Mouse (Mus musculus) intestine, embryonic 14.5 days (tissue): ENCODE measurements at regions not wholly inside any gene's neighbourhood (a gene's known extent, or its start where the extent isn't known, plus 50 kb on each side); places are given as distances from the start of the nearest gene placed in this dataset.
A peak's percentile ranks its signal among the peaks of the same experiment; 100 is the strongest.

Experiments
- ATAC-seq: fragments of 200-750 bp; cut with Nextera tagmentation; replicated peaks from 2 replicates; pipeline ENCODE4 v1.8.0; 2017; ENCODE audit warnings: low read depth, moderate number of reproducible peaks, moderate TSS enrichment, moderate library complexity; ENCODE audit not compliant: low FRiP score, low TSS enrichment
- DNase-seq: peaks from one replicate; pipeline ENCODE4 v3.0.0-alpha.2; 2018; ENCODE audit warnings: low spot score
- H3K27ac ChIP-seq: fragments of 300-500 bp; sonication (generic); 2 replicates; pipeline ENCODE4 v1.5.1; 2014; ENCODE audit warnings: low read depth, mild to moderate bottlenecking, control low read depth
- H3K27me3 ChIP-seq: fragments of 300-500 bp; sonication (generic); replicated peaks from 2 replicates; pipeline ENCODE4 v1.6.1; 2014; ENCODE audit warnings: low read length, control low read depth; ENCODE audit not compliant: control insufficient read depth, insufficient read depth
- H3K36me3 ChIP-seq: fragments of 300-500 bp; sonication (generic); 2 replicates; pipeline ENCODE4 v1.6.1; 2014; ENCODE audit warnings: low read length, control low read depth; ENCODE audit not compliant: control insufficient read depth, insufficient read depth
- H3K4me1 ChIP-seq: fragments of 300-500 bp; sonication (generic); replicated peaks from 2 replicates; pipeline ENCODE4 v1.6.1; 2014; ENCODE audit warnings: low read length, control low read depth, mixed read lengths; ENCODE audit not compliant: control insufficient read depth, insufficient read depth
- H3K4me2 ChIP-seq: fragments of 300-500 bp; sonication (generic); 2 replicates; pipeline ENCODE4 v1.6.1; 2014; ENCODE audit warnings: low read length
- H3K4me3 ChIP-seq: fragments of 300-500 bp; sonication (generic); 2 replicates; pipeline ENCODE4 v1.5.1; 2014; ENCODE audit warnings: low read depth, low read length, control low read depth, mixed read lengths
- H3K9ac ChIP-seq: fragments of 300-500 bp; sonication (generic); 2 replicates; pipeline ENCODE4 v1.6.1; 2014; ENCODE audit warnings: mild to moderate bottlenecking, low read length
- H3K9me3 ChIP-seq: fragments of 300-500 bp; sonication (generic); 2 replicates; pipeline ENCODE4 v1.6.1; 2016; ENCODE audit warnings: low read length, control low read depth; ENCODE audit not compliant: control insufficient read depth
- WGBS: fragments of 180-500 bp; shearing (Covaris S2); extraction: QIAGEN DNeasy Blood & Tissue Kit; methylation state at CpG from one replicate; pipeline ENCODE4 v1.1.7; 2014; 5-methylcytosine and 5-hydroxymethylcytosine counted together

DNA sequence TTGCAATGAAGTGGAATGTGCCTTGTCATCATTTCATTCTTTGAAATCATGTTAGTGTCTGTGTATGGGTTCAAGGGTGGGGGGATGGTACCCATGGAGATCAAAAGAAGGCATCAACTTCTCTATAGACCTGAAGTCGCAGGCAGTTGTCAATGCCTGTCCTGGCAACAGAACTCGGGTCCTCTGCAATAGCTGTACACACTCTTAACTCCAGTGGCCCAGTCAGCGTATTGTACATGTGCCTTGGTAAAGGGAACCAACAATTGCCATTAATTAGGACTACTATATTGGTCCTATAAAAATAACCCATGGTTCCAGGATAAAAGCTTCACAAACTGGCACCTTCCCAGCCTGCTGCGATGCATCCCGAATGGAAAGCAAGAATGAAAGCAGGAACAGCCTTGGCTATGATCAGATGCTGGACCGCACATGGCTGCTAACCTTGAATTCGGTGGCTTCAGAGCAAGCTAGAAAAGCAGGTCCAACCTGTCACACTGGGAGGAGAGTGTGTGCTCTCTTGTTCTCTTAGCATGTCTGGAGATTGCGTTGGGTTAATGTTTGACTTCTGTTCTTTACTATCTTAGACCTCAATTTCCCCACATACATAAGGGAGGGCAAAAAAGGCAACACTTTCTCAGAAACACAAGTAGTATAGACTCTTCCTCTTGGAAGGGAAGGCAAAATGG is 107.0 kb downstream of the Nufip1 start:
- H3K36me3 ChIP-seq = no peaks in the 10 kb centered on the region
- H3K9ac ChIP-seq = no peak overlapping the region
- ATAC-seq (peak; percentile 86), DNase-seq (peak; percentile 77)
- 0 out of 2 replicates have a peak, but pooled peaks cover 3% of the 10 kb centered on the region for H3K9me3 ChIP-seq
- H3K4me2 ChIP-seq = no peak overlapping the region
- peaks cover 6% of the 10 kb centered on the region for H3K4me1 ChIP-seq
- WGBS = 79% methylated on average over 8 of the region's 8 CpGs
- 0 out of 2 replicates have a peak overlapping the region, but pooled peaks have one; percentile 27 for H3K27ac ChIP-seq
- H3K4me3 ChIP-seq = no peak overlapping the region
- no peaks in the 10 kb centered on the region for H3K27me3 ChIP-seq

DNA sequence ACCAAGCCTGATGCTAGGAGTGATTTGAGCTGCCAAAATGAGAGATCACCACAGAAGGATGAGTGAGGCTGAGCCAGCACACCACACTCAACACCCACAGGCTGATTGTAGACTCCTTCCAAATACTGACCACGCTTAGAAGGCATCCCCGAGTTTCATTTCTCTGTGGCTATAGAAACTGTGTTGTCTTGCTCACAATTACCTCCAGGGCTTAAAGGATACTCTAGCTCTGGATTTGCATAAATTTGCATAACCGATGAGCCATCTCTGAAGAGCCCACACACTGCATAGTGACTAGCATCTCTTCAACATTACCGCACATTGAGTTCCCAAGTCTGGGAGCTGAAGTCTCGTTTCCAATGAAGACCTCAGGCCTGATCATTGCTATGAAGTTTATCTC is 110.3 kb downstream of the Nufip1 start:
- ATAC-seq = no peak
- 84% methylated on average over 5 of the region's 5 CpGs for WGBS

DNA sequence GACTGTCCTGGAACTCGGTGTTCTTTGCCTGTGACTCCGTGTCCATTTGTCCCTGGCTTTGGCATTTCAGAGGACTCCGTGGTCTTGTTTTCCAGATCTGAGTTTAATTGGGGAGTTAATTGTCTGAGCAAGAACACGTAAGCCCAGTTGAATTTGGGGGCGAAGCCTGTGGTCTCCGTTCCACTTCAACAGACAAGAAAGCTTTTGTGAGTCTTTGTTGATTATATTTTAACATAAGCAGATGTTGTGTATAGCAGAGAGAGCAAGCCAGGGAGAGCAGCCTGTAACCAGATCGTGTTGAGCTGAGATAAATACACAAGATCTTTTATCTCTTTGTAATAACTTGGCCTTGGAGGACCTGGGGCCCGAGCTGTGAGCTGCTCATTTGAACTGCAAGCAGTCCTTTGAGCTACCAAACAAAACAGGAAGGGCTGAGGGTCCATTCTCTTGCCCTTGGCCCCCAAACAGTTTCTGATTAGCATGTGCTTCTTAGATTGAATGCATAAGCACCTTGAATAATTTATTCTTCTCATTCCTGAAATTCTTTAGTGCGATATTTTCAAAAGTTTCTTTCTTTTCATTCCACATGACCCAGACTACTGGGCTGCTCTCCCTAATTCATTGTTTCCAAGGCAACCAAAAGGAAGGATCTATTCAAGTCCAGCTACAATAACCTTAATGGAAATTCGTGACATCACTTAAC is 111.1 kb downstream of the Nufip1 start:
- H3K9me3 ChIP-seq = 0 out of 2 replicates have a peak, but pooled peaks cover 3% of the 10 kb centered on the region
- WGBS = 52% methylated on average over 10 of the region's 10 CpGs
- no peaks in the 10 kb centered on the region for H3K27me3 ChIP-seq
- no peak for ATAC-seq
- peaks cover 10% of the 10 kb centered on the region for H3K4me1 ChIP-seq
- DNase-seq = no peak
- H3K4me3 ChIP-seq = no peak overlapping the region
- no peaks in the 10 kb centered on the region for H3K36me3 ChIP-seq
- H3K27ac ChIP-seq = no peak overlapping the region
- H3K4me2 ChIP-seq = no peak overlapping the region
- H3K9ac ChIP-seq = no peak overlapping the region

More for the DNA sequence above, 110.3 kb downstream of the Nufip1 start:
- no peak for DNase-seq
- Histone ChIP-seq H3K4me2 (no peak overlapping the region), H3K27me3 (no peaks in the 10 kb centered on the region), H3K4me3 (no peak overlapping the region), H3K9ac (no peak overlapping the region), H3K27ac (no peak overlapping the region), H3K9me3 (0 out of 2 replicates have a peak, but pooled peaks cover 3% of the 10 kb centered on the region), H3K36me3 (no peaks in the 10 kb centered on the region), H3K4me1 (peaks cover 10% of the 10 kb centered on the region)

DNA sequence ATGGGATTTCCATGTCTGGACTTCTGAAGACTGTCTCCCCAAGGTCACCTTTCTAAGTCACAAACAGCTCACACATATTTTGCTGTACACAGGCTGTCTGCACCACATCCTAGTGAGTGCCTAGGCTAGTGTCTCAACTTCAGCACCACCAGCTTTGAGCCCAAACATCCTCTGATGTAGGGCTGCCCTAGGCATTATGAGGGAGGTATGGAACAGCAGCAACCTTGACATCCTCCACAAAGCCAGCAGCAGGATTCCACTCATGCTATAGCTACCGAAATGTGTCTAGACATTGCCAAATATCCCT is 111.6 kb downstream of the Nufip1 start:
- ATAC-seq (no peak), DNase-seq (no peak)
- Histone ChIP-seq H3K9ac (no peak overlapping the region), H3K9me3 (0 out of 2 replicates have a peak, but pooled peaks cover 3% of the 10 kb centered on the region), H3K27ac (no peak overlapping the region), H3K4me1 (peaks cover 10% of the 10 kb centered on the region), H3K36me3 (no peaks in the 10 kb centered on the region), H3K4me3 (no peak overlapping the region), H3K4me2 (no peak overlapping the region), H3K27me3 (no peaks in the 10 kb centered on the region)
- WGBS = 97% methylated on average over 1 of the region's 1 CpGs

- 0 out of 2 replicates have a peak, but pooled peaks cover 3% of the 10 kb centered on the region for H3K9me3 ChIP-seq
- H3K4me2 ChIP-seq = no peak overlapping the region
- peaks cover 10% of the 10 kb centered on the region for H3K4me1 ChIP-seq
- H3K27ac ChIP-seq = no peak overlapping the region
- H3K36me3 ChIP-seq = no peaks in the 10 kb centered on the region
- ATAC-seq (peak; percentile 78), DNase-seq (no peak)
- H3K27me3 ChIP-seq = no peaks in the 10 kb centered on the region
- H3K4me3 ChIP-seq = no peak overlapping the region
- WGBS = 56% methylated on average over 8 of the region's 8 CpGs
- no peak overlapping the region for H3K9ac ChIP-seq
These were observed 112.5 kb downstream of the Nufip1 start for GRCm38 (mm10) chr14:76223036-76223650.

GRCm38 (mm10) chr14:76223903-76224302 is 113.2 kb downstream of the Nufip1 start:
- Histone ChIP-seq H3K27ac (no peak overlapping the region), H3K36me3 (no peaks in the 10 kb centered on the region), H3K4me1 (peaks cover 10% of the 10 kb centered on the region), H3K9ac (no peak overlapping the region), H3K4me3 (no peak overlapping the region), H3K9me3 (no peaks in the 10 kb centered on the region), H3K27me3 (no peaks in the 10 kb centered on the region), H3K4me2 (no peak overlapping the region)
- 84% methylated on average over 2 of the region's 2 CpGs for WGBS
- DNase-seq (no peak), ATAC-seq (no peak)

GRCm38 (mm10) chr14:76225532-76225931 is 114.8 kb downstream of the Nufip1 start:
- ATAC-seq (no peak), DNase-seq (no peak)
- H3K9me3 ChIP-seq = no peaks in the 10 kb centered on the region
- no peak overlapping the region for H3K27ac ChIP-seq
- no peaks in the 10 kb centered on the region for H3K27me3 ChIP-seq
- WGBS = 88% methylated on average over 12 of the region's 12 CpGs
- no peak overlapping the region for H3K9ac ChIP-seq
- H3K4me2 ChIP-seq = no peak overlapping the region
- H3K4me1 ChIP-seq = peaks cover 10% of the 10 kb centered on the region
- H3K36me3 ChIP-seq = no peaks in the 10 kb centered on the region
- no peak overlapping the region for H3K4me3 ChIP-seq

DNA sequence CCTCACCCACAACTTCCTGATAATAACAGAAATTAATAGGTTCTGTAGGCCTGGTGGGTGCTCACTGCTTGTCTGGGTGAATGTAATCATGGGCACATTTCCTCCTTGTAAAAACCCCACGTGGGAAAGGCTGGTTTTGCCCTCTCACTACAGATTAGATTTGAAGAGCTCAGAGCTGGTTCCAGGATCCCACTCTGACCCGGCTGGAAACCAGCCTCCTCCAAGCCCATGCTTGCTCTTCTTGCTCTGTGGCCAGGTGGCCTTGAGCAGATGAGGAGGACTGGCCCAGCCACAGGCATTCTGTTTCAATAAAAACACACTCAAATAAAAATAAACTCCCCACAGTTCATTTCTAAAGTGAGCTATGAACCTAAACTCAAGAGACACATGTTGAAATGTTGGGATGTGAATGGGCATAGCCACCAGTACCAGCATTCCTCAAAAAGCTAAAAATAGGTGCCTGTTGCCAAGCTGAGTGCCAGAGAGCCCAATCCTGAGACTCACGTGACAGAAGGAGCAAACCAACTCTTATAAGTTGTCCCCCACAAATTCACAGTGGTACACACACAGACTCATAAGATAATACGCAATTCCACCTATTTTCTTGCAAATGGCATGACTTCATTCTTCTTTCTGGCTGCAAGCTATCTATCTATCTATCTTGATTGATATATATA is 116.1 kb downstream of the Nufip1 start:
- H3K4me3 ChIP-seq = no peak overlapping the region
- no peaks in the 10 kb centered on the region for H3K27me3 ChIP-seq
- no peak for DNase-seq
- H3K4me2 ChIP-seq = no peak overlapping the region
- H3K4me1 ChIP-seq = peaks cover 7% of the 10 kb centered on the region; the same call in 1 of the 2 replicates
- no peaks in the 10 kb centered on the region for H3K9me3 ChIP-seq
- no peak overlapping the region for H3K27ac ChIP-seq
- no peaks in the 10 kb centered on the region for H3K36me3 ChIP-seq
- no peak for ATAC-seq
- no peak overlapping the region for H3K9ac ChIP-seq
- 79% methylated on average over 4 of the region's 4 CpGs for WGBS
